Mouse (Mus musculus): ENCODE measurements around the gene Prex1.

The Prex1 gene

GRCm38 (mm10) chr2:166636867-166637672 is 76.6 kb downstream of the Prex1 start:
- DNase-seq (ENCODE audit: low spot score in 2 of 2) = no peak

- no peak for DNase-seq (ENCODE audit: low spot score in 2 of 2)
These were observed 78.1 kb downstream of the Prex1 start for GRCm38 (mm10) chr2:166635521-166635920.

- no peak for DNase-seq (ENCODE audit: low spot score in 2 of 2)
These were observed 80.9 kb downstream of the Prex1 start for GRCm38 (mm10) chr2:166632571-166633361.

- DNase-seq (ENCODE audit: low spot score in 2 of 2) = no peak
These were observed 81.9 kb downstream of the Prex1 start for GRCm38 (mm10) chr2:166631621-166632171.

GRCm38 (mm10) chr2:166631189-166631588 is 82.4 kb downstream of the Prex1 start:
- DNase-seq (ENCODE audit: low spot score in 2 of 2) = no peak

GRCm38 (mm10) chr2:166629941-166630674 is 83.5 kb downstream of the Prex1 start:
- peak; percentile 78 to 79 for DNase-seq (ENCODE audit: low spot score in 2 of 2)

GRCm38 (mm10) chr2:166627578-166627977 is 86.1 kb downstream of the Prex1 start:
- DNase-seq (ENCODE audit: low spot score in 2 of 2) = peak; percentile 79 to 84

GRCm38 (mm10) chr2:166625219-166625618 is 88.4 kb downstream of the Prex1 start:
- DNase-seq (ENCODE audit: low spot score in 2 of 2) = peak; percentile 60 to 63

GRCm38 (mm10) chr2:166623081-166623567 is 90.5 kb downstream of the Prex1 start:
- peak; percentile 64 to 66 for DNase-seq (ENCODE audit: low spot score in 2 of 2)

GRCm38 (mm10) chr2:166622590-166622989 is 91.0 kb downstream of the Prex1 start:
- peak; percentile 67 for DNase-seq (ENCODE audit: low spot score in 2 of 2)

- no peak for DNase-seq (ENCODE audit: low spot score in 2 of 2)
These were observed 91.6 kb downstream of the Prex1 start for GRCm38 (mm10) chr2:166622079-166622478.

- DNase-seq (ENCODE audit: low spot score in 2 of 2) = peak; percentile 86 to 88
These were observed 92.8 kb downstream of the Prex1 start for GRCm38 (mm10) chr2:166620529-166621466.

GRCm38 (mm10) chr2:166619906-166620490 is 93.6 kb downstream of the Prex1 start:
- DNase-seq (ENCODE audit: low spot score in 2 of 2) = no peak

- DNase-seq (ENCODE audit: low spot score in 2 of 2) = no peak
These were observed 94.4 kb downstream of the Prex1 start for GRCm38 (mm10) chr2:166619270-166619669.

- peak; percentile 75 to 79 for DNase-seq (ENCODE audit: low spot score in 2 of 2)
These were observed 95.9 kb downstream of the Prex1 start for GRCm38 (mm10) chr2:166617706-166618105.

- DNase-seq (ENCODE audit: low spot score in 2 of 2) = no peak
These were observed 98.1 kb downstream of the Prex1 start for GRCm38 (mm10) chr2:166615338-166616075.

GRCm38 (mm10) chr2:166610271-166610670 is 103.4 kb downstream of the Prex1 start:
- no peak for DNase-seq (ENCODE audit: low spot score in 2 of 2)

GRCm38 (mm10) chr2:166608509-166608908 is 105.1 kb downstream of the Prex1 start:
- DNase-seq (ENCODE audit: low spot score in 2 of 2) = no peak

GRCm38 (mm10) chr2:166606481-166607245 is 107.0 kb downstream of the Prex1 start:
- DNase-seq (ENCODE audit: low spot score in 2 of 2) = no peak

All from spleen, postnatal 36 days (tissue).